ENCODE assay signal across 12 mouse cellular contexts in genomic region chr1:39839217-39839616, GRCm38 (mm10). TPM values are rescaled to one million over a fixed set of nuclear protein-coding genes. Genes with fewer than 3 reads are reported as not detected.
DNase-seq lines count a peak whose midpoint lies in the region; ATAC-seq and TF ChIP-seq lines count a peak whose summit lies in the region.
"Had no signal": no experiment of that assay in that cellular context is flagged by ENCODE, and none has a peak within 500 bp of the region (broad histone marks: within the 10 kb centered on the region; RNA-seq: fewer than 3 reads in every experiment).

No protein-coding gene starts in this region.

- no peak for DNase-seq in intestine, embryonic 14.5 days (ENCODE audit: low spot score)
- DNase-seq in forebrain, embryonic 11.5 days (ENCODE audit: low spot score): no peak
- no peak for DNase-seq in limb, embryonic 14.5 days (ENCODE audit: low spot score)
- DNase-seq in gastrocnemius, adult 2 months: no peak
- DNase-seq in cerebellum, postnatal 14 days: no peak
- DNase-seq in cerebellum, adult 8-10 months: no peak
- DNase-seq: cerebellum, adult 9-10 months; gastrocnemius, postnatal 14 days had no signal

- H3K9ac ChIP-seq in intestine, embryonic 14.5 days (ENCODE audit: low read length): no peak overlapping the region
- H3K9ac ChIP-seq in intestine, postnatal 0 days (ENCODE audit: low read depth, low read length): no peak overlapping the region
- H3K9ac ChIP-seq in forebrain, embryonic 11.5 days (ENCODE audit: low read length): no peak overlapping the region; the same call in 1 of the 2 replicates
- H3K9ac ChIP-seq in limb, embryonic 14.5 days (ENCODE audit: low read depth, low read length, severe bottlenecking): no peak overlapping the region
- H3K9ac ChIP-seq in neural tube, embryonic 12.5 days: no peak overlapping the region

- intact Hi-C loops in gastrocnemius, adult 2 months (cut with DNase I): no loop called here

- no peak overlapping the region for H3K27ac ChIP-seq in intestine, embryonic 14.5 days (ENCODE audit: low read depth)
- no peak overlapping the region for H3K27ac ChIP-seq in intestine, postnatal 0 days (ENCODE audit: low read depth, low read length)
- H3K27ac ChIP-seq in forebrain, embryonic 11.5 days (ENCODE audit: low read depth, low read length): 0 out of 2 replicates have a peak overlapping the region, but pooled peaks have one; percentile 18
- no peak overlapping the region for H3K27ac ChIP-seq in limb, embryonic 14.5 days (replicated peaks; ENCODE audit: low read depth, low read length)
- peak overlapping the region; percentile 47; the same call in 1 of the 2 replicates for H3K27ac ChIP-seq in neural tube, embryonic 12.5 days
- no peak overlapping the region for H3K27ac ChIP-seq in gastrocnemius, adult 2 months

- peak; percentile 47; the same call in 1 of the 2 replicates for ATAC-seq in intestine, embryonic 14.5 days (replicated peaks; ENCODE audit: low FRiP score, low TSS enrichment, low read depth)
- no peak for ATAC-seq in intestine, postnatal 0 days
- ATAC-seq in forebrain, embryonic 11.5 days (replicated peaks; ENCODE audit: low FRiP score): peak; percentile 66; the same call in 1 of the 2 replicates
- peak; percentile 78 for ATAC-seq in limb, embryonic 14.5 days (ENCODE audit: low FRiP score, low read depth)
- peak; percentile 75 for ATAC-seq in neural tube, embryonic 12.5 days (ENCODE audit: low FRiP score, low read depth)
- ATAC-seq: activated CD4-positive, CD25-positive, alpha-beta regulatory T cell, adult 4 months had no signal

- H3K9me3 ChIP-seq in intestine, embryonic 14.5 days (ENCODE audit: control insufficient read depth, low read length): no peaks in the 10 kb centered on the region
- H3K9me3 ChIP-seq in intestine, postnatal 0 days (ENCODE audit: control insufficient read depth): no peaks in the 10 kb centered on the region
- H3K9me3 ChIP-seq in forebrain, embryonic 11.5 days (ENCODE audit: control insufficient read depth, low read length): no peaks in the 10 kb centered on the region
- H3K9me3 ChIP-seq in limb, embryonic 14.5 days (ENCODE audit: control insufficient read depth, low read length): no peaks in the 10 kb centered on the region
- H3K9me3 ChIP-seq in neural tube, embryonic 12.5 days: no peaks in the 10 kb centered on the region

- TF ChIP-seq POLR2A in limb, embryonic 14.5 days (IDR thresholded peaks at IDR 0.05; ENCODE audit: borderline replicate concordance, extremely low read depth, insufficient read depth, insufficient read length): no peak

- no peaks in the 10 kb centered on the region for H3K36me3 ChIP-seq in intestine, embryonic 14.5 days (ENCODE audit: control insufficient read depth, insufficient read depth, low read length)
- no peaks in the 10 kb centered on the region for H3K36me3 ChIP-seq in intestine, postnatal 0 days (ENCODE audit: control insufficient read depth, insufficient read depth)
- H3K36me3 ChIP-seq in forebrain, embryonic 11.5 days (ENCODE audit: control insufficient read depth, insufficient read depth, low read length): no peaks in the 10 kb centered on the region
- no peaks in the 10 kb centered on the region for H3K36me3 ChIP-seq in limb, embryonic 14.5 days (ENCODE audit: control insufficient read depth, insufficient read depth, low read length)
- no peaks in the 10 kb centered on the region for H3K36me3 ChIP-seq in neural tube, embryonic 12.5 days

- 60% methylated on average over 10 of the region's 10 CpGs for WGBS in intestine, embryonic 14.5 days
- 48% methylated on average over 10 of the region's 10 CpGs for WGBS in intestine, postnatal 0 days
- 52% methylated on average over 10 of the region's 10 CpGs for WGBS in forebrain, embryonic 11.5 days
- 63% methylated on average over 10 of the region's 10 CpGs for WGBS in limb, embryonic 14.5 days
- WGBS in neural tube, embryonic 12.5 days: 44% methylated on average over 10 of the region's 10 CpGs

- no peak overlapping the region for H3K4me2 ChIP-seq in intestine, embryonic 14.5 days (ENCODE audit: low read length)
- H3K4me2 ChIP-seq in intestine, postnatal 0 days (replicated peaks; ENCODE audit: low read depth): no peak overlapping the region
- no peak overlapping the region for H3K4me2 ChIP-seq in forebrain, embryonic 11.5 days (ENCODE audit: low read depth, low read length, severe bottlenecking)
- no peak overlapping the region for H3K4me2 ChIP-seq in limb, embryonic 14.5 days (replicated peaks; ENCODE audit: low read depth, low read length, severe bottlenecking)
- H3K4me2 ChIP-seq in neural tube, embryonic 12.5 days (replicated peaks): peak overlapping the region; percentile 26; the same call in 1 of the 2 replicates

- H3K4me1 ChIP-seq in intestine, embryonic 14.5 days (replicated peaks; ENCODE audit: control insufficient read depth, insufficient read depth, low read length): no peaks in the 10 kb centered on the region; the same call in 1 of the 2 replicates
- 0 out of 2 replicates have a peak, but pooled peaks cover 3% of the 10 kb centered on the region for H3K4me1 ChIP-seq in intestine, postnatal 0 days (replicated peaks; ENCODE audit: control insufficient read depth, insufficient read depth, low read length)
- H3K4me1 ChIP-seq in forebrain, embryonic 11.5 days (replicated peaks; ENCODE audit: control insufficient read depth, insufficient read depth, low read length): 0 out of 2 replicates have a peak, but pooled peaks cover 2% of the 10 kb centered on the region
- peaks cover 5% of the 10 kb centered on the region; the same call in 1 of the 2 replicates for H3K4me1 ChIP-seq in limb, embryonic 14.5 days (ENCODE audit: control insufficient read depth, insufficient read depth, low read length)
- H3K4me1 ChIP-seq in neural tube, embryonic 12.5 days: peaks cover 17% of the 10 kb centered on the region

- TF ChIP-seq CTCF in intestine, postnatal 0 days (IDR thresholded peaks at IDR 0.05; ENCODE audit: low read depth): no peak
- no peak for TF ChIP-seq CTCF in gastrocnemius, adult 2 months (IDR thresholded peaks at IDR 0.05)

- no peaks in the 10 kb centered on the region for H3K27me3 ChIP-seq in intestine, embryonic 14.5 days (replicated peaks; ENCODE audit: control insufficient read depth, insufficient read depth, low read length)
- no peaks in the 10 kb centered on the region for H3K27me3 ChIP-seq in intestine, postnatal 0 days (replicated peaks; ENCODE audit: control insufficient read depth, insufficient read depth, low read length)
- H3K27me3 ChIP-seq in forebrain, embryonic 11.5 days (ENCODE audit: control insufficient read depth, insufficient read depth, low read length): no peaks in the 10 kb centered on the region
- H3K27me3 ChIP-seq in limb, embryonic 14.5 days (ENCODE audit: control insufficient read depth, insufficient read depth, low read length): no peaks in the 10 kb centered on the region
- no peaks in the 10 kb centered on the region for H3K27me3 ChIP-seq in neural tube, embryonic 12.5 days (replicated peaks)

- no peak overlapping the region for H3K4me3 ChIP-seq in intestine, embryonic 14.5 days (ENCODE audit: low read depth, low read length)
- H3K4me3 ChIP-seq in intestine, postnatal 0 days (ENCODE audit: low read depth, low read length): no peak overlapping the region
- H3K4me3 ChIP-seq in forebrain, embryonic 11.5 days (ENCODE audit: low read depth, low read length): no peak overlapping the region
- no peak overlapping the region for H3K4me3 ChIP-seq in limb, embryonic 14.5 days (replicated peaks; ENCODE audit: low read length)
- H3K4me3 ChIP-seq in neural tube, embryonic 12.5 days: no peak overlapping the region
- H3K4me3 ChIP-seq in gastrocnemius, adult 2 months: no peak overlapping the region

RNA-seq across cellular contexts. Expression of gene Gm3646, which starts 34.1 kb away (rescaled TPM):
- polyA plus RNA-seq in intestine, embryonic 14.5 days (2014; fragmentation: Nextera tagmentation; extraction: Ambion mirVana): not detected in 2 replicates
- 0.54 TPM in 1 of 2 replicates, not detected in the other for polyA plus RNA-seq in intestine, postnatal 0 days (2015; fragmentation: Nextera tagmentation; extraction: Ambion mirVana)
- polyA plus RNA-seq in forebrain, embryonic 11.5 days (2014; fragmentation: Nextera tagmentation; extraction: Ambion mirVana): not detected in 2 replicates
- polyA plus RNA-seq in limb, embryonic 14.5 days (2012; rRNA removed): not detected in 2 replicates
- not detected in 2 replicates for polyA plus RNA-seq in limb, embryonic 14.5 days (2014; fragmentation: Nextera tagmentation; extraction: Ambion mirVana)
- not detected in 2 replicates for polyA plus RNA-seq in neural tube, embryonic 12.5 days (2016; fragmentation: Nextera tagmentation; extraction: Ambion mirVana)
- 1 to 10 TPM in 1 of 2 experiments, not detected in 1; 1.6 TPM for total RNA-seq in gastrocnemius, adult 2 months (2021)
- polyA plus RNA-seq: activated CD4-positive, CD25-positive, alpha-beta regulatory T cell, adult 4 months; stomach, embryonic 16.5 days had no signal

Comparison
In these comparisons a context has a peak if more than half of its experiments do, and no peak if none do; other contexts are left out.
1. H3K27ac ChIP-seq: peak in forebrain, embryonic 11.5 days (single experiment) and neural tube, embryonic 12.5 days (single experiment); none in intestine, embryonic 14.5 days (single experiment), intestine, postnatal 0 days (single experiment), limb, embryonic 14.5 days (single experiment) and gastrocnemius, adult 2 months (single experiment).